Mouse (Mus musculus) G1E (cell line): ENCODE data around the gene Slc43a3.

Experiments used
- CTCF ChIP-seq: IDR thresholded peaks from 2 replicates; pipeline ENCODE4 v1.5.1; 2012; ENCODE audit warnings: low read depth, low read length, inconsistent platforms, mixed read lengths
- GATA1 ChIP-seq: IDR thresholded peaks from 2 replicates; pipeline ENCODE4 v1.6.1; 2012; ENCODE audit warnings: borderline replicate concordance, low read length, inconsistent platforms, mixed read lengths
- GATA2 ChIP-seq: IDR thresholded peaks from 2 replicates; pipeline ENCODE4 v1.6.1; 2012; ENCODE audit warnings: low read depth, low read length, inconsistent platforms, borderline replicate concordance
- POLR2AphosphoS5 ChIP-seq: IDR thresholded peaks from 2 replicates; pipeline ENCODE4 v1.6.1; 2012; ENCODE audit warnings: low read depth, low read length, inconsistent platforms; ENCODE audit not compliant: insufficient replicate concordance
- TAL1 ChIP-seq: conservative IDR thresholded peaks from 2 replicates; pipeline ENCODE4 v1.6.1; 2012; ENCODE audit warnings: low read depth, low read length, inconsistent platforms, mixed read lengths

GRCm38 (mm10) chr2:84893359-84893758 is 43.0 kb upstream of the Slc43a3 start:
- TF ChIP-seq CTCF (no peak), GATA2 (no peak), POLR2AphosphoS5 (no peak), GATA1 (no peak), TAL1 (no peak)
